Mouse (Mus musculus) frontal cortex, postnatal 14 days (tissue): ENCODE measurements around the gene Gm15294.

Source experiments
- DNase-seq, 2 experiments: peaks; one replicate each; pipeline ENCODE4 v3.0.0; 2022; ENCODE audit warnings: low spot score in 2 of 2

Gene Gm15294

DNA sequence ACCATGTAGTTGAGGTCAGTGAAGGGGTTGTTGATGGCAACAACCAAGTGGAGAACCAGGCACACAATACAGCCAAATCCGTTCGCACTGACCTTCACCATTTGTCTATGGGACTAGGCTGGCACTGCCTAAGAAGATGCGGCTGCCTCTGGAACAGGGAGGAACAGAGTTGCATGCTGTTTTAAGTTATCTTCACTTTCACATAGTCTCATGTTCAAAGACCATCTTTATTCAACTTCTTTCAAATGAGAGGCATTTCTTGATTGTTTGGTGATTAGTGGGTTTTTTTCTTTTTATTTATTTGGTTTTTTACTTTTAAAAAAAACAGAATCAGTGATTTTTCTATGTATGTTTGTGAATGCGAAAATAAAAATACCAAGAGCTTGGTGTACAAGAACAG is at the start of gene Gm15294:
Gene Gm15294, minus strand, starts transcription at position 101 of the 400 bp plus-strand sequence.
- DNase-seq, result no peak

DNA sequence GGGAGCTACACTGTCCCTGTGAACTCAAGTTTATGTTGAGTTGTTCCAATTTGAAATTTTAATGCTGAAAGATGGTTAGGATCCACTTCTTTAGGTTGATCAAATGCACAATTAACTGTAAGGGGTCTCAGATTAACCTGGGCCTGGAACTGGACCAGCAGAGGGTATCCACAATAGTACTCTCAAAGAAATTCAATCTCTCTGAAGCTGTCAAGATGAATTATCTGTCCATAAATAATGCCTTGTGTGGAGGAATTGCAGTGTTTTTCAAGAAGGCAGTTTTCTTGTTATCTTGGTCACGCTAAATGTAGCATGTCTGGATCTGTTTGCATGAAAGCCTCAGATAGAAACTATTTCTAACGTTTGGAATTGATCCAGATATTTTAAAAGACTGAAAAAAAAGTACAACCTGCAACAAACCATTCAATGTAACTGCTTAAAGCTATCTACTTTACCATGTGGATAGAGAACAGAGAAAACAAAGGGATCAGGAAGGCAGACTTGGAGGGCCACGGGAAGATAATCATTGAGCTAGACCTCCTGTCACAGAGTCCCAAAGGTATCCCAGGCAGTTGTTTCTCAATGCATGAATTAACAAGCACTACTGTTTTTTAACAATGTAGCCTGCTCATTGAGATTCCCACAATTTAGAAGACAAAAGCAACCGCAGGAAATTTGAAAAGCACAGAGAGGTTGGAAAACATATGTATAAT is 9.5 kb upstream of the Gm15294 start:
- DNase-seq, result no peak

DNA sequence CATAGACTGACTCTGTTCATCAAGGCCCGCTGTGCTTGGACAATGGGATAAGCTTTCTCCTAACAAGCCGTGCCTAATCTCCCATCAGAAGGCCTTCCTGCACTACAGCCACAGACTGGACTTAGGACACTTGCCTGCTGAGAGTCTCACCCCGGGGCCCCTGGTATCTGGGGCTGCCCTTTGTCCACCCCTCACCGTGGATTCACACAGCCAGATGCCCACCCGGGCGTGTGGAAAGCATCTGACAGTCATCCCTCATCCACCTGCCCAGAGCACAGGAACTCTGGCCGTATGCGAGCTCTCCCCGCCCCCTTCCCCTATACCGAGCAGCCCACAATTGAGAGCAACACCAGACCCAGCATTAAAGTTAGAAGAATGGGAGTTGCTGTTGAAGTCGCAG is 1.0 kb downstream of the Gm15294 start:
- DNase-seq, result no peak

DNA sequence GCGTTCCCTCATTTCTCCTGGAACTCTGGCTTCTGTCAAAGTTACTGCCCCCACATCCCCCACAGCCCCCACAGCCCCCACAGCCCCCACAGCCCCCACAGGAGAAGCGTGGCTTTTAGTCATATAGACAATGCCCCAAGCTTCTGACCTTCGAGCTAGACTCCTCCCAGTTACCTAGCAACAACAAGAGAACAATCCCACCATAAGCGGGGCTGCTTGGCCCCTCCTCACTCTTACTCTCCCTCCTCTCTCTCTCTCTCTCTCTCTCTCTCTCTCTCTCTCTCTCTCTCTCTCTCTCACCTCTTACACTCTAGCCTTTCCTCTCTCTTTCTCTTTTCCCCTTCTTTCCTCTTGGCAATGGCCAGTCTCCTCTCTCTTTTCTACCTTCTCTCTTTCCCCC is 1.4 kb downstream of the Gm15294 start:
- DNase-seq, result no peak

DNA sequence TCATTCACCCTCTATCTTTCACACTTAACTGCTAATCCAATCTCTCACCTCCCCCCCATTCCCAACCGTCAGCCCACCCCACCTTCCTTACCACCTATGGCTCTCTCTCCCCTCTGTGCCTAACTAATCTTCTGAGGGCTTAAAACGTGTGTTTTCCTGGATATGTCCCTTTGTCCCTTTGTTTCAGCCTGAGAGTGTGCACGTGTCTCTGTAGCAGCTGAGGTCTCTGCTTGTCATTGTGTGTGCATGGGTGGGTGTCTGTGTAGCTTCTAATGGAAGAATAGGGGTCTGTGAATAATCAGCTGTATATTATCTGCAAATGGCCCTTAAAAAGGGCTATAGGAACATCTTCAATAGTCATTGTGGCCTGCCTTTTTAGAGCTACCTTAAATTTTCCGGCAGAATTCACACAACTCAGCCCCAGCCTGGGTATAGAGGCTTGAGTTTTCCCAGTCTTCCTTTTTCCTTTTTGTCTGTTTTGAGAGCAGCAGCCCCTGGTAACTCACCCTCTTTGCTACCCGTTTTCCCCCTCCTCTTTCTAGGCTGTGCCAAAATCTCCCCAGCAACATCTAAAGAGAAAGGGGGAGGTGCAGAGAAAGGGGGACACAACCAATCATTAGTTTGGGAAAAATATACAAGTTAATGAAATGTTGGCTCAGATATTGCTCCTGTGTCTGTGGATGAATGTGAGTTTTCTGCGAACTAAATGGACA is 19.2 kb downstream of the Gm15294 start:
- no peak for DNase-seq
